Mouse (Mus musculus) embryonic facial prominence, embryonic 10.5 days (tissue): ENCODE measurements around the gene Clip3. TPM values are rescaled to one million over a fixed set of nuclear protein-coding genes. Genes with fewer than 3 reads are reported as not detected.
A peak's percentile ranks its signal among the peaks of the same experiment; 100 is the strongest.

Experiments used
- DNase-seq: peaks from one replicate; pipeline ENCODE4 v3.0.0-alpha.2; 2017; ENCODE audit warnings: low spot score
- H3K27ac ChIP-seq: fragments of 300-500 bp; sonication (generic); replicated peaks from 2 replicates; pipeline ENCODE4 v1.5.1; 2016; ENCODE audit warnings: mild to moderate bottlenecking
- H3K27me3 ChIP-seq: fragments of 300-500 bp; sonication (generic); replicated peaks from 2 replicates; pipeline ENCODE4 v1.6.1; 2016; ENCODE audit warnings: low read depth, mild to moderate bottlenecking; ENCODE audit not compliant: poor library complexity, severe bottlenecking
- H3K36me3 ChIP-seq: fragments of 300-500 bp; sonication (generic); replicated peaks from 2 replicates; pipeline ENCODE4 v1.6.1; 2016; ENCODE audit warnings: mild to moderate bottlenecking, moderate library complexity
- H3K4me1 ChIP-seq: fragments of 300-500 bp; sonication (generic); 2 replicates; pipeline ENCODE4 v1.6.1; 2016
- H3K4me3 ChIP-seq: fragments of 300-500 bp; sonication (generic); 2 replicates; pipeline ENCODE4 v1.5.1; 2016; ENCODE audit warnings: mild to moderate bottlenecking, moderate library complexity
- H3K9me3 ChIP-seq: fragments of 300-500 bp; sonication (generic); 2 replicates; pipeline ENCODE4 v1.6.1; 2016; ENCODE audit warnings: mild to moderate bottlenecking
- WGBS: fragments of 180-500 bp; shearing (Covaris S2); methylation state at CpG from one replicate; pipeline ENCODE4 v1.1.7; 2016; 5-methylcytosine and 5-hydroxymethylcytosine counted together
- polyA plus RNA-seq: library from polyadenylated mRNA; unstranded; fragments of >200 nt; fragmentation: Nextera tagmentation; extraction: Ambion mirVana; gene quantifications from 2 replicates; pipeline ENCODE4 v1.2.1, GENCODE M21; 2016

Gene Clip3
- polyA plus RNA-seq, 1 experiment from 2014 or later = 53.0 TPM

GRCm38 (mm10) chr7:30321539-30322284, 30.2 kb downstream of the Clip3 start, which contains the start of gene E130208F15Rik:
TSS of gene E130208F15Rik (plus strand) at chr7:30321740.
- Histone ChIP-seq H3K4me3 (peak within 1 kb of the TSS; percentile 73), H3K9me3 (peaks cover 5% of the 10 kb centered on the region; the same call in 1 of the 2 replicates), H3K36me3 (peaks cover 35% of the 10 kb centered on the region), H3K27ac (peak within 1 kb of the TSS; percentile 90), H3K4me1 (peaks cover 16% of the 10 kb centered on the region), H3K27me3 (no peaks in the 10 kb centered on the region)
- peak; percentile 76 for DNase-seq
- under 1% methylated on average over 63 of the region's 63 CpGs for WGBS

- H3K27me3 ChIP-seq = no peaks in the 10 kb centered on the region
- under 1% methylated on average over 20 of the region's 20 CpGs for WGBS
Observed at GRCm38 (mm10) chr7:30322285-30322667, 30.7 kb downstream of the Clip3 start.

GRCm38 (mm10) chr7:30322865-30323264, 31.3 kb downstream of the Clip3 start:
- 37% methylated on average over 6 of the region's 6 CpGs for WGBS
- DNase-seq = no peak
- no peaks in the 10 kb centered on the region for H3K27me3 ChIP-seq
- peak overlapping the region; percentile 73 for H3K4me3 ChIP-seq
- peaks cover 16% of the 10 kb centered on the region for H3K4me1 ChIP-seq
- H3K9me3 ChIP-seq = peaks cover 5% of the 10 kb centered on the region; the same call in 1 of the 2 replicates
- H3K36me3 ChIP-seq = peaks cover 23% of the 10 kb centered on the region
- peak overlapping the region; percentile 90 for H3K27ac ChIP-seq

More at GRCm38 (mm10) chr7:30322285-30322667, 30.7 kb downstream of the Clip3 start:
- Histone ChIP-seq H3K4me1 (peaks cover 16% of the 10 kb centered on the region), H3K4me3 (peak overlapping the region; percentile 73), H3K36me3 (peaks cover 29% of the 10 kb centered on the region), H3K27ac (peak overlapping the region; percentile 90), H3K9me3 (peaks cover 5% of the 10 kb centered on the region; the same call in 1 of the 2 replicates)
- DNase-seq = peak; percentile 98

- no peak for DNase-seq
- 75% methylated on average over 3 of the region's 3 CpGs for WGBS
- Histone ChIP-seq H3K36me3 (peaks cover 14% of the 10 kb centered on the region), H3K4me1 (peaks cover 22% of the 10 kb centered on the region), H3K4me3 (peak within 1 kb of the TSS; percentile 73), H3K27ac (peak within 1 kb of the TSS; percentile 90), H3K9me3 (peaks cover 5% of the 10 kb centered on the region; the same call in 1 of the 2 replicates), H3K27me3 (no peaks in the 10 kb centered on the region)
Observed at GRCm38 (mm10) chr7:30323795-30324194, 32.3 kb downstream of the Clip3 start, which contains the start of gene Sdhaf1. TSS of gene Sdhaf1 (minus strand) at chr7:30323895.

GRCm38 (mm10) chr7:30324300-30324944, 32.9 kb downstream of the Clip3 start:
- Histone ChIP-seq H3K36me3 (peaks cover 8% of the 10 kb centered on the region; the same call in 1 of the 2 replicates), H3K4me3 (no peak overlapping the region), H3K27me3 (no peaks in the 10 kb centered on the region), H3K4me1 (peaks cover 23% of the 10 kb centered on the region), H3K9me3 (peaks cover 5% of the 10 kb centered on the region; the same call in 1 of the 2 replicates), H3K27ac (no peak overlapping the region)
- WGBS = 82% methylated on average over 5 of the region's 5 CpGs
- DNase-seq = no peak

- H3K36me3 ChIP-seq = no peaks in the 10 kb centered on the region
- 37% methylated on average over 2 of the region's 2 CpGs for WGBS
- H3K4me3 ChIP-seq = no peak overlapping the region
- peak; percentile 63 for DNase-seq
- H3K27me3 ChIP-seq = no peaks in the 10 kb centered on the region
- H3K4me1 ChIP-seq = peaks cover 23% of the 10 kb centered on the region
- H3K27ac ChIP-seq = no peak overlapping the region
- H3K9me3 ChIP-seq = peaks cover 5% of the 10 kb centered on the region; the same call in 1 of the 2 replicates
Observed at GRCm38 (mm10) chr7:30325364-30325763, 33.8 kb downstream of the Clip3 start.

- Histone ChIP-seq H3K9me3 (peaks cover 5% of the 10 kb centered on the region; the same call in 1 of the 2 replicates), H3K36me3 (no peaks in the 10 kb centered on the region), H3K27me3 (no peaks in the 10 kb centered on the region), H3K4me1 (peaks cover 18% of the 10 kb centered on the region), H3K27ac (no peak overlapping the region), H3K4me3 (no peak overlapping the region)
- no peak for DNase-seq
Observed at GRCm38 (mm10) chr7:30326427-30326826, 34.9 kb downstream of the Clip3 start.

- Histone ChIP-seq H3K4me1 (peaks cover 24% of the 10 kb centered on the region), H3K36me3 (no peaks in the 10 kb centered on the region), H3K27ac (no peak overlapping the region), H3K9me3 (peaks cover 5% of the 10 kb centered on the region; the same call in 1 of the 2 replicates), H3K27me3 (no peaks in the 10 kb centered on the region), H3K4me3 (no peak overlapping the region)
- 67% methylated on average over 15 of the region's 15 CpGs for WGBS
- DNase-seq = no peak
Observed at GRCm38 (mm10) chr7:30327140-30327539, 35.6 kb downstream of the Clip3 start.

- H3K4me3 ChIP-seq = no peak overlapping the region
- WGBS = 49% methylated on average over 10 of the region's 10 CpGs
- H3K36me3 ChIP-seq = no peaks in the 10 kb centered on the region
- no peak for DNase-seq
- H3K9me3 ChIP-seq = peaks cover 5% of the 10 kb centered on the region; the same call in 1 of the 2 replicates
- peaks cover 19% of the 10 kb centered on the region for H3K4me1 ChIP-seq
- H3K27me3 ChIP-seq = peaks cover 12% of the 10 kb centered on the region
- H3K27ac ChIP-seq = no peak overlapping the region
Observed at GRCm38 (mm10) chr7:30328379-30328778, 36.9 kb downstream of the Clip3 start.

- peaks cover 22% of the 10 kb centered on the region for H3K4me1 ChIP-seq
- WGBS = 5% methylated on average over 13 of the region's 13 CpGs
- peak overlapping the region; percentile 32 for H3K4me3 ChIP-seq
- DNase-seq = peak; percentile 86
- H3K36me3 ChIP-seq = no peaks in the 10 kb centered on the region
- no peaks in the 10 kb centered on the region for H3K9me3 ChIP-seq
- peaks cover 42% of the 10 kb centered on the region for H3K27me3 ChIP-seq
- no peak overlapping the region for H3K27ac ChIP-seq
Observed at GRCm38 (mm10) chr7:30331887-30332286, 40.4 kb downstream of the Clip3 start.

- H3K27ac ChIP-seq = no peak overlapping the region
- no peak for DNase-seq
- H3K36me3 ChIP-seq = no peaks in the 10 kb centered on the region
- WGBS = 71% methylated on average over 18 of the region's 18 CpGs
- H3K4me1 ChIP-seq = peaks cover 22% of the 10 kb centered on the region
- peaks cover 42% of the 10 kb centered on the region for H3K27me3 ChIP-seq
- no peak overlapping the region for H3K4me3 ChIP-seq
- no peaks in the 10 kb centered on the region for H3K9me3 ChIP-seq
Observed at GRCm38 (mm10) chr7:30332622-30333259, 41.2 kb downstream of the Clip3 start.

GRCm38 (mm10) chr7:30333436-30333835, 41.9 kb downstream of the Clip3 start:
- Histone ChIP-seq H3K27me3 (peaks cover 42% of the 10 kb centered on the region), H3K4me1 (peaks cover 19% of the 10 kb centered on the region), H3K9me3 (no peaks in the 10 kb centered on the region), H3K36me3 (no peaks in the 10 kb centered on the region), H3K4me3 (no peak overlapping the region), H3K27ac (no peak overlapping the region)
- no peak for DNase-seq
- 83% methylated on average over 4 of the region's 4 CpGs for WGBS
